Mouse (Mus musculus) layer of hippocampus, postnatal 36 days (tissue): Measurements from ENCODE around the gene Hoxb7. TPM values are rescaled to one million over a fixed set of nuclear protein-coding genes. Genes with fewer than 3 reads are reported as not detected.

Experiments used
- DNase-seq, 2 experiments: peaks; one replicate each; pipeline ENCODE4 v3.0.0; 2022
- total RNA-seq, 2 experiments: library from RNA; stranded (reverse); gene quantifications; 2 replicates each; pipeline ENCODE4 v1.2.3; 2021

Gene Hoxb7
- total RNA-seq, 2 experiments from 2014 or later: not detected

DNA sequence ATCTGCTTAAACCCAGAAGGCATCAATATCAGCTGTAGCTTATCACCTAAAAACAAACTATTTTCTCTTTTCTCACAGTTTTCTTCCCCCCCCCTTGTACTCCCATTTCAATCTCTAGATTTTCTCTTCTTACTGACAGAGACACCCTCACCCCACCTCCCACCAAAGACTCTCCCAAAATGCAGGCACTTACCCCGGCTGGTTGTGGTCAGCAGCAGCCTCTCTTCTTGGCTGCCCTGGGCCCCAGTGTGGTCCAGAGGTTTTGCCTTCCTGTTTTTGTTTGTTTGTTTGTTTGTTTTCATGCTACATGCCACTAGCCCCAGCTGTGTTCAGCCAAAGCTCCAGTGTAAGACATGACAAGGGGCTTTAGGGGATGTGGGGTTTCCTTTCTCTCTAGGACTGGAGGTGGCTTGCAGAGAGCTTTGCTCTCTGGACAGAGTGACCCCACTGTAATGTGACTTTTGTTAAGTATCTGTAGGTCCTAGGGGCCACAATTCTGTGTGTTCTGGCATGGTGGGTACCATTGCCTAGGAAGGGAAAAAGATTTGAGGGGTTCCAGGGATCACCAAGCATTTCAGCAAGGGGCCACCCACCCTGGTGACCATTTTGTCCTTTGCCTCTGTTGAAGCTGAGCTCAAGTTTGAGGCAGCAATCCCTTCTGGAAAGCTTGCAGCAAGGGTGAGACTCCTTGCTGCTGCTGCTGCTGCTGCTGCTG is 18.2 kb upstream of the Hoxb7 start:
- DNase-seq: no peak

DNA sequence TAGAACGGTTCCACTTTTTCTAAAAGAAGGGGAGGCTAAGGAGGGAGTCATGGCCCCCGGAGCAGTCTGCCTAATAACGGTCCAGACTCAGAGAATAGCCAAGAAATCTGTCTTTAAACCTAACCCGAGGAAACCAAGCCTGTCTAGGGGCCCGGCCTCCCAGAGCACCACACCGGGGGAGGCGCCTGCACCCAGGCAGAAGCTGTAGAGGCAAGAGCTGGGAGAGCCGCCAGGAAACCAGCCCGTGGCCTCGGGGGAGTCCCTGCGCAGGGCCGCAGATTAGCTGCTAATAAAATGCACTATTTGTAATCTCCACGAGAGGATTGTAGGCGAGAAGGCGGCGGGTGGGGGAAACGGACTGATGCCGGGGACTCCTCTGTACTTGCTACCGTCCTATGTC is 16.6 kb upstream of the Hoxb7 start:
- no peak for DNase-seq

DNA sequence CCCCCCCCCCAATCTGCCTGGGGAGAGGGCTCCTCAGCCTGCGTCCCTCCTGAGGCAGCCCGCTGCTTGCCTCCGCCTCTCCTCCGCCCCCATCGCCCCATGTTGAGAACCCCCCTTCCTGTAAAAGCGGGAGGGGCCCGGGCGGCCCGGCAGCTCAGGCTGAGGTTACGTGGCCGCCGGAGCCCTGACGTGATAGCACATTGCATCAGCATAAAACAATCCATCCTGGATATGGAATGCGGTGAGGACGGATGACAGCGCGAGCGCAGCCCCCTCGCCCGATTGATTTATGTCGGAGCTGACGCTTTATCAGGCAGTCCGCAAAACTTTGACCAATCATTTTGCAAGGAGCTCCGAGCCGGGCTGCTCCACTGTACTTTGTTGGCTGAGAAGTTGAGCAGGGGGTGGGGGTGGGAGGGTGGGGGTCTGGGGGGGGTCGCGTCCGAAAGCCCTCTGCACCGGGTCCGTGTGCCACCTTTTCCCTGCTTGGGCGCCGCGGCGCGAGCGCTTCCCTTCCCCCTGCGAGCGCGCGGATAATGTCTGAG is 15.4 kb upstream of the Hoxb7 start, which contains the start of gene Hoxb9:
Hoxb9 (plus strand) TSS at position 462 of the 545 bp plus-strand sequence.
- no peak for DNase-seq

DNA sequence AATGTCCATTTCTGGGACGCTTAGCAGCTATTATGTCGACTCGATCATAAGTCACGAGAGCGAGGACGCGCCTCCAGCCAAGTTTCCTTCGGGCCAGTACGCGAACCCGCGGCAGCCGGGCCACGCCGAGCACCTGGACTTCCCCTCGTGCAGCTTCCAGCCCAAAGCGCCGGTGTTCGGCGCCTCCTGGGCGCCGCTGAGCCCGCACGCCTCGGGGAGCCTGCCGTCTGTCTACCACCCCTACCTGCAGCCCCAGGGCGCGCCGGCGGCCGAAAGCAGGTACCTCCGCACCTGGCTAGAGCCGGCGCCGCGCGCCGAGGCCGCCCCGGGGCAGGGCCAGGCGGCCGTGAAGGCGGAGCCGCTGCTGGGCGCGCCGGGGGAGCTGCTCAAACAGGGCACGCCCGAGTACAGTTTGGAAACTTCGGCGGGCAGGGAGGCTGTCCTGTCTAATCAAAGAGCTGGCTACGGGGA is 14.8 kb upstream of the Hoxb7 start:
- DNase-seq: no peak

DNA sequence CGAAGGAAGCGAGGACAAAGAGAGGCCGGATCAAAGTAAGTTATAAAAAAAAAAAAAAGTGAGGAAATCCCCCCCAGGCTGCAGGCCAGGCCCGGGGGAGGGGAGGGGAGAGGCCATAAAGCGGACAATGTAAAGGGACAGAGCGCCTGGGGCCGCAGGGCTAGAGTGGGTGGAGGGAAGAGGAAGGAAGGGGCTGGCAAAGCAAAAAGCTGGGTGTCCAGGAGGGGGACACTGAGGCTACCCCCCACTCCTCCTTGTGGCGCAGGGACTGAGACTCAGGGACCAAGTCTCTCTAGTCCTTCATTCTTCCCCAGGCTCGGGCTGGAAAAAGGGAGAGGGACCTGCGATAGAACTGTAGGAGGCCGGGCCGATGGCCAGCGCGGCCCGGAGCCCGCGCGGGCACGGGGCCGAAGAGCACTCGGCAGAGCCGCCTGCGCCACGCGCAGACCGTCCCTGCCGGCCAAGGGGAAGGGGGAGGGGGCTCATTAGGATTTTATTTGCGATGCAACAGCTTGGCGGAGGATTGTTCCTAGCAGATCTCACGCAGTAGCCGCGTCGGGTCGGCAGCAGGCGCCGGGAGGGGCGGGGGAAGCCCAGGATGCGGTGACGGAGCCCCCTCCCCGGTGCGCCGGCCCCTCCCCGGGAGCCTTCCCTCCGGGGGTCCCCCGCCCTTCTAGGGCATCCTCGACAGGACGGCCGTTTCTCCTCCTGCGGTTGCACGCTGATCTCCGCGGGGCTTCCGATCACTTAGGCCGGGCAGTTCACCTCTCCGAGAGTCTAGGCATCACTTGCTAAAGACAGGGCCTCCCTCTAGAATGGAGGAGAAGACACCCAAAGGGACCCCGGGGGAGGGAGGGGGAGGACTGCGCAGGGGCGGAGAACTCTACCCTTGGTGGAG is 14.2 kb upstream of the Hoxb7 start:
- no peak for DNase-seq

DNA sequence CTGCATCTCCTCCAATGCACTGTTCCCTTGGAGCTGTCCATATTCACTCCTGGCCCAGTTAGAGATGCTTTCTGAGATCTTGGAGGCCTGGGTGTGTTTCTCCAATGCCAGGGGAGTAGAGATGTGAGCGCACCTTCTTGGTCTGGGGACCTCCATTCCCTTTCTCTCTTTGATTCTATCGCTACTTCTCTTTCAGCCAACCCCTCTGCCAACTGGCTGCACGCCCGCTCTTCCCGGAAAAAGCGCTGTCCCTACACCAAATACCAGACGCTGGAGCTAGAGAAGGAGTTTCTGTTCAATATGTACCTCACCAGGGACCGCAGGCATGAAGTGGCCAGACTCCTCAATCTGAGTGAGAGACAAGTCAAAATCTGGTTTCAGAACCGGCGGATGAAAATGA is 12.0 kb upstream of the Hoxb7 start:
- DNase-seq: no peak

DNA sequence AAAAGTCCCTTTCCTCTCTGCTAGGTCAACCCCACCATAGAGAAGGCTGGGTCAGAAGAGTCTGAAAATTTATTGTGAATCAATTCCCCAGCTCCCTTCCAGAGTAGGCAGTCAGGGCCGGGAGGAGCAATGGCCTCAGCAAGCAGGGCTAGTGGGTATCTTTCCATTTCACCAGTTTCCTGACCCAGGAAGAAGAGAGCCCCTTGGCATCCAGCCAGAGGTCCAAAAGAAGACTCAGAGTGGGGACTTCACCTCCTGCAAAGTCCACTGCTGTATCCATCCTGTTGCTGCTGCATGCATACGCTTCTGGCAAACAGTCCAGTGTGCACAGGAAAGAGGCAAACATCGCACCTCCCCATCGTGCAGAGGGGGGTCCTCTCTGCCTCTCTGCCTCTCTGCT is 10.5 kb upstream of the Hoxb7 start:
- DNase-seq: no peak

DNA sequence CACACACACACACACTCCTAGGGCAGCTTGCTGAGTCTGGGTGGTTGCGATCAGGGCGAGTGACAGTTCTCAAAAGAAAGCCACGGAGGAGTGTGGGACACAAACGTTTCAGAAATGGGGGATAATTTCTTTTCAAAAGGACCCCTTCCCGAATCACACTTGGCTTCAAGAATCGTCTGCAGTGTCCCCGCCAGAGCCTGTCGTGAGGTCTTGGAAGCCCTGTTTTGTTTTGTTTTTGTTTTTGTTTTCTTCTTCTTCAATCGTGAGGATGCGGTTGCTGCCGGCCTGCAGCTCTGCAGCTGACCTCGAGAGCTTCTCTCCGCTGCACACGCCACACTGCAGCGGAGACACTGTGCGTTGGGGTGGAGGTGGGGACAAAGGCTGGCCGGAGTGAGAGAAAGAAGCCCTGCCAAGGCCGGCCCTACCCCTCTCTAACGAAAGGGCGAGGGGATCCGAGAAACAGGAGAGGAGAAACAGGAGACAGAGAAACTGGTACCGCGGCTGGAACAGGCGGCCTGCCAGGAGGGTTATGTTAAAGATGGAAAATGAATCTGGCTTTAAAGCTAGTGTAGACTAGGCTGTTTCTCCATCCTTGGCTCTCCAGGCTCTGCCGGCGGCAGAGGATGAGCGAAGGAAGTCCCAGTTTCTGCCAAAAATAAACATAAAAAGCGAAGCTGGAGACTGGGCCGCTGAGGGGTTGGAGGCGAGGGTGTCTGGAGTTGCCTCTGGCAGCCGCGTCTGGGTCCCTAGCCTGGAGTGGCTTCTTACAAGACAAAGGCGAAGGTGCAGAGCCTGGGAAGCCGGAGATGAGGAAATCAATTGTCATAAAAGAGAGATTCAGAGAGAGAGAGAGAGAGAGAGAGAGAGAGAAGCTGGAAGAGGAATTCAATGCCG is 9.0 kb upstream of the Hoxb7 start:
- no peak for DNase-seq

DNA sequence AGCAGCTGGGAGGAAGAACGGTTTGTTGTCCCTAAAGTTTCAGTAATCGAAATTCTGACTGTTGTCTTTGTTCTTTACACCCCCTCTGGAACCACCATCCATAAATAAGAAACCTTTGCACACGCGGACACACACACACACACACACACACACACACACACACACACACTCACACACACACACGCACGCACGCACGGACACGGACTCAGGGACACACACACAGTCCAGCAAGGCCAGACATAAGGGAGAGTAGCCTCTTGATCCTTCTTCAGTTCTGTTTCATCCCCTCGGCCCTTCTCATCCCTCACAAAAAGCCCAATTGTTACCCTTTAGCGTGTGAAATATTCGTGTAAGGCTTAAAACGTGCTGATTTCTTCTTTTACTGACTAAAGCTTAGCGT is 8.1 kb upstream of the Hoxb7 start:
- DNase-seq: no peak

DNA sequence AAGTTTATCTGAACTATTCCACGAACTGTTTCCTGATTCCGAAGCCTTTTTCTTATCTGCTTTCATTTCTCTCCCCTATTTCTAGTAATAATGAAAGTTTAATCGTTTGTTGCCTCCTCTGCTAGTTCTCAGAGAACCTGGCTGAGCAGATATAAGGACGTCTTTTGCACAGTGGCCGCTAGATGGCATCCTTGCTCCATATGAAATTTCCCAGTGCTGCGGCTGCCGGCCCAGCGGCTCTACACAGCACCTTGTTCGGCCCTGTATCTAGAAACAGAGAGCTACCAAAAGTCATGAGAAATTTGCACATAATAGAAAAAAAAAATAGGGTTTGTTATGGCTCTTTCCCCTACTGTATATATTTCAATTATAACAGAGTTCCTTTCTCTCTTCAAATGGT is 7.7 kb upstream of the Hoxb7 start:
- DNase-seq: peak; percentile 76 to 83

DNA sequence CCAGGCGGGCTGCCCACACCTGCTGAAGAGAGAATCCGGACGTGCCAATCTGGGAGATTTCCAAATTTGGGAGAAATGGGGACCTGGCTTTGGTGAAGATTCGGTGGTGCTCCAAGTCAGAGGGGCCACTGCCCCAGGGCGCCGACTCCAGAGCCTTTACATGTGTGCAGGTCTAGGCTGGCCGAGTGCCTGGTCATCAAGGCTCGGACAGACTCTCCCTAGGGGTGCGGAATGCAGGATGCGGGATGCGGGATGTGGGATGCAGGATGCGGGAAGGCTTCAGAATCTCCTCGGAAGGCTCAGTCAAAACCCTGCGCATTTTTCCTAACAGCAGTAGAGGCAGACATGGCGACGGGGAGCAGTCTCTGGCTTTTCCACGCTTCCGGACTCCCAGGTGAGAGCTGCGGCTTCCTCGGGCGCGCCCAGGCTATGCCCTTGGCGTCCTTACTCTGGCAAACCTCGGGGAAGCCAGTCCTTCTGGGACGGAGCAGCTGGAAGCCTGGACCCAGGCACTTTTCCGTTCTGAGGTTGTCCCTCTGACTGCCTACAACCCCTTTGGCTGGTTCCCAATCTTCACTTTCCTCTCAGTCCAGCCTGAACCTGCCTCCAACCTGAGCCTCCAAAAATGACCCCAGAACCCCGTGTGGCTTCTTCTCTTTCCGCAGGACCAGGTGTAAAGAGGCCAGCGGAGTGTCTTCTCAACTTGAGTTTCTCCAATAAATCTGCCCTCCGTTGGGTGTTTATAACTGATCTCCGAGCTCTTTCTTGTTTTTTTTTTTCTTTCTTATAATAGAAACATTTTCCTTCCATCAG is 6.8 kb upstream of the Hoxb7 start:
- no peak for DNase-seq

DNA sequence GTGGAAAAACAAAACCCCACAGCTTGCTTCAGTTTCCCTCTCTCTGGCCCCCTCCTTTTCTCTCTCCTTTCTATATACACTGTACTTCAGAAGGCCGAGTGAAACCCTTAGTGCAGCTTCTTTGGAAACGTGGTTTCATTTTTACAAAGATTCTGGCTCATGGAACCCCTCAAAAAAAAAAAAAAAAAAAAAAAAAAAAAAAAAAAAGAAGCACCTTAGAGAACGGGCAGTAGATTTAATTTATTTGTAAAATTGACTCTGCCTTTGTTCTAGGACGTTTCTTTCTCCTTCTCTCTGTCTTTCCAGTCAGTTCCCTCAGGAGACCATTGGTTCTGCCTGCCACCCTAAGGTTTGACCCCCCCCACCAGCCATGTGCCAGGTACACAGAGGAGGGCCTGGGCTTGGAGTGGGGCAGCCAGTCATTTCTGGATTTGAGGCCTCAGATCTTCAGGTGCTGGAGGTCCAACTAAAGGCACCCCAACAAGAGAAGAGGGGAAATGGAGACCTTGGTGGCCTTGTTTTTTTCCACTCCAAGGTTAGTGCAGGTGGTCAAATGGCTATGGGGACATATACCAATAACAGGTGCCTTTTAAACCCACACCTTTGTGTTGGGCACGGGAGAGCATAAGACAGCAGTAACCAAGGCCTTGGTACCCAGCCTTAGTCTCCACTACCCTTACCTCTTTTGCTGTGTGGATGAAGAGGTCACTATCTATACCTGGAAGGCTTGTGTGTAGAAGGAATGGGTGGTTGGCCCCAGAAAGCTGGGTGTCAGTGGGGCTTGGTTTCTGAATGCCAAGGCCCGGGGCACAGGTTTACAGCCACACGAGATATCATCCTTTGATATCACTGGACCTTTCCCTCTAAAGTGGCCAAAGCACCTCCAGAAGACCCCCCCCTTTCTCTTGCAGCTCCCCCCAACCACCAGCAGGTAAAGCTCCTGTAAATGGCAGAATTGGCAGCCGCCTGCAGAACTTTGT is 5.7 kb upstream of the Hoxb7 start:
- DNase-seq: no peak

DNA sequence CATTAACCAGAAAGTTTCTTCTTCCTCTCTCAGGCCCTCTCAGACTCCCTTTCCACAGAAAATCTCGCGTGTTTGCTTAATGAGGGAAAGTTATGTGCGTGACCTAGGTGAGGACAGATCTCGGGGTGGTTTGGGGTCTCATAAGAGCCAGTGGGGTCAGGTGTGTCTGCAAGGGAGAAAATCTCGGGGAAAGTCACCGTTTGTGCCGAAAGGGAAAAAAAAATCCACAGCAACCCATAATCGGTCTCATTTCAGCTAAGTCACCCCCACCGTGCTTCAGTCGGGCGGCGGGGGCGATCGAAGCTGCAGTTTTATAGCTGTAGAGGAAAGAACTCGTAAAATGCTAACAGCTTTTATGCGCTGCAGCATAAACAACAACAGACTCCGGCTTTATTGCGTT is 5.0 kb upstream of the Hoxb7 start:
- DNase-seq: no peak

DNA sequence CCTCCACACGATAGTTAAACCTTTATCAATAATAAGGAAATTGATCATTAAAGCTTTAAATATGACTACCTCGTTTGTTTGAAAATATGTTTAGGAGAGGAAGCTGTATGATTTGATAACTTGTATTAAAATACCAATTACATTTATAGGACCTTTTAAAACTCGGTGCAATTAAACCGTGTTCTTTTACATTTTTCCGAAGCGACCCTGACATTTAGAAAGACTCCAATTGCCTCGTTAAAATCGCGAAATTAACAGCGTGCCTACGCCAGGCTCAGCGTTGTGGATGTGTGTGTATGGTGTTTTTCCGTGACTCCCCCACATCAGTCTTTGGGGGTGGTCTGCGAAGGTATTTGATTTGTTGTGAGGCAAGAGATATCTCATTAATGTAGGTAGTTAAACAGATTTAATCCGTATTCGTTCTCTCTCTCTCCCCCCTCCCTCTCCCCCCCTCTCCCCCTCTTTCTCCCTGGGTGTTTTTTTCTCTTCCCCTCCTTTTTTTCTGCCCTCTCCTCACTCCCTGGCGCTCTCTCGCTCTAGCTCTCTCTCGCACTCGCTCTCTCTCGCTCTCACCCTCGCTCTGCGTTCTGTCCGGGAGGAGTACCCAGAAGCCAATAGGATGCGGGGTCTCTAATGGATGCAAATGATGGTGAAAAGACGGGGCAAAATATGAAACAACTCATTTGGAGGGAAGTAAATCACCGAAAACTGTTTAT is 4.4 kb upstream of the Hoxb7 start, which contains the start of gene Hoxb8:
Hoxb8 (plus strand) TSS at position 51 of the 716 bp plus-strand sequence.
- DNase-seq: no peak

DNA sequence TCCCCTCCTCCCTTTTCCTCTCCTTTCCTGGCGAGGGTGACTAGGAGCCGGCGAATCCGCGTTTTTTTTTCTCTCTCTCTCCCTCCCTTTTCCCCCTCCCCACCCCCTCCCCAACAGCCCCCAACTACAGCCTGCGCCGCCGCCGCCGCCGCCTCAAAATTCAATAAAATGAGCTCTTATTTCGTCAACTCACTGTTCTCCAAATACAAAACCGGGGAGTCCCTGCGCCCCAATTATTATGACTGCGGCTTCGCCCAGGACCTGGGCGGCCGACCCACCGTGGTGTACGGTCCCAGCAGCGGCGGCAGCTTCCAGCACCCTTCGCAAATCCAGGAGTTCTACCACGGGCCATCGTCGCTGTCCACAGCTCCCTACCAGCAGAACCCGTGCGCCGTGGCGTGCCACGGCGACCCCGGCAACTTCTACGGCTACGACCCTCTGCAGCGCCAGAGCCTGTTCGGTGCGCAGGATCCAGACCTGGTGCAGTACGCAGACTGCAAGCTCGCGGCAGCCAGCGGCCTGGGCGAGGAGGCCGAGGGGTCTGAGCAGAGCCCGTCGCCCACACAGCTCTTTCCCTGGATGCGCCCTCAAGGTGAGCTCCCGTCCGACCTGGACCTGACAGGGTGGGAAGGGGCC is 3.5 kb upstream of the Hoxb7 start:
- DNase-seq: no peak

DNA sequence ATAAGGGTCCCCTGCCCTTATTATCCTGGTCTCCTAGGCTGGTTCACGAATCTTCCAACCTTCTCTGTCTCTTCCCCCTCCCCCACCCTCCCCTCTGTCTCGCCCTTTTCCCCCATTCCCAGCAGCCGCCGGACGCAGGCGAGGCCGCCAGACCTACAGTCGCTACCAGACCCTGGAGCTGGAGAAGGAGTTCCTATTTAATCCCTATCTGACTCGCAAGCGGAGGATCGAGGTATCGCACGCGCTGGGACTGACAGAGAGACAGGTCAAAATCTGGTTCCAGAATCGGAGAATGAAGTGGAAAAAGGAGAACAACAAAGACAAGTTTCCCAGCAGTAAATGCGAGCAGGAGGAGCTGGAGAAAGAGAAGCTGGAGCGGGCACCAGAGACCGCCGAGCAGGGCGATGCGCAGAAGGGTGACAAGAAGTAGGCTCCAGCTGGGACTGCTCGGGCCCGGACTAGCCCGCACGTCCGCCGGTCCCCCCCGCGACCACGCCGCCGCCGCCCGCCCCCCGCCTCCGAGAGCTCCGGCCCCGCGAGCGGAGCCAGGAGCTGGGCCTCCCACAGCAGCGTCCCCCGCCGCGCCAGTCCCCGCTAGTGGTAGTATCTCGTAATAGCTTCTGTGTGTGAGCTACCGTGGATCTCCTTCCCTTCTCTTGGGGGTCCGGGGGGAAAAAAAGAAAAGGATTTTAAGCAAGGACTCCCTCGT is 2.2 kb upstream of the Hoxb7 start:
- no peak for DNase-seq

DNA sequence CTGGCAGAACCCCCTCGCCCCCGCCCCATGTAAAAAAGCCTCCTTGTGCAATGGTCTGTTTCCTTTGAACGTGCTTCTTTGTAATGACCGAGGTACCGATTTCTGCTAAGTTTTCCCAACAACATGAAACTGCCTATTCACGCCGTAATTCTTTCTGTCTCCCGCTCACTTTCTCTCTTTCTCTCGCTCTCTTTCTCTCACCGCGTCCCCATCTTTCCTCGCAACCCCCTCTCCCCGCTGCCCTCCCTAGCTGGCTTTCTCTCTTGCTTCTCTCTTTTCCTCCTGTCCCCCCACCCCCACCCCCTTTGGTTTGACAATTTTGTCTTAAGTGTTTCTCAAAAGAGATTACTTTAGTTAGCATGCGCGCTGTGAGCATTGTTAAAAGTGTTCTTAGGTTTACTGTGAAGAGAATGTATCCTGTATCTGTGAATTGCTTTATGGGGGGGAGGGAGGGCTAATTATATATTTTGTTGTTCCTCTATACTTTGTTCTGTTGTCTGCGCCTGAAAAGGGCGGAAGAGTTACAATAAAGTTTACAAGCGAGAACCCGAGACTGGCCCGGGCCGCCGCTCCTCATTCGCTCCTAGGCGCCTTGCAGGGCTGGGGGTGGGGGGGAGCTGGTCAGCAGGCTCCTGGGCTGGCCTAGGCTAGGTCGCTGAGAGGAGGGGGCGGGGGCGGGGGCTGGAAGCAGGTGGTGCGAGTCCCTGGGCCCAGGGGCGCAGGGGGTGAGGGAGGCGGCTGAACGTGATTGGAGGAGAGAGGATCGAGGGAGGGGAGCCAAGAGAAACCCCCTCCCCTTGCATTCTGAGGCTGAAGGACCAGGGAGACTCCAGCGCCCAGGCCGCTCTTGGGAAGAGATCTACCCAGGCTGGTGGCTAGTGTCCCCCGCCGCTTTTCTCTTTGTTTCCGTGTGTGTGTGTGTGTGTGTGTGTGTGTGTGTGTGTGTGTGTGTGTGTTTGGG is 1.4 kb upstream of the Hoxb7 start:
- DNase-seq: no peak
